Mouse (Mus musculus) left cerebral cortex, adult 11 months (tissue): ENCODE results near the gene Hils1.

Experiments
- DNase-seq: peaks from one replicate; pipeline ENCODE4 v3.0.0; 2022; ENCODE audit warnings: low spot score

Hils1 gene

GRCm38 (mm10) chr11:94988780-94989561, 21.6 kb downstream of the Hils1 start:
- no peak for DNase-seq

DNA sequence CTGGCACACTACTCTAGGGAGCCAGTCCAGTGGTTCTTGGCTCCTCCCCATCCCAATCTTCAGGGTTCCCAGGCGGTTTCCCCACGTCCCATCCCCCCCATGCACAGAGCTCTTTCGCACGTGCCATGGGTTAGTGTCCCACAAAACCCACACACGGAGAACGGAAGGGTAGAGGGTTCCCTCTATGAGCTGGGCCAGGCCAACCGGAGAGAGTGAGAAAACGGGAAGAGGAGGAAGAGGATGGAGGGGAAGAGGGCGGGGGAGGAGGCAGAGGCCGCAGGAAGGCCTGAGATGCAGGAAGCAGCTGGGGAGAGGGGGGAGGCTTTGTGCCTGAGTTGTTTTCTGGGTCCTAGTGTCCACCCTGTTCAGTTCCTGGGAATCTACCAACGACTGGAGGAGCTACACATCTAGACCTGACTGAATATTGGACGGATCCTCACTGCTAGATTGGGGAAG, 22.2 kb downstream of the Hils1 start:
- DNase-seq = peak; percentile 81

- DNase-seq = no peak
Observed at GRCm38 (mm10) chr11:94990102-94990748, 22.8 kb downstream of the Hils1 start.

DNA sequence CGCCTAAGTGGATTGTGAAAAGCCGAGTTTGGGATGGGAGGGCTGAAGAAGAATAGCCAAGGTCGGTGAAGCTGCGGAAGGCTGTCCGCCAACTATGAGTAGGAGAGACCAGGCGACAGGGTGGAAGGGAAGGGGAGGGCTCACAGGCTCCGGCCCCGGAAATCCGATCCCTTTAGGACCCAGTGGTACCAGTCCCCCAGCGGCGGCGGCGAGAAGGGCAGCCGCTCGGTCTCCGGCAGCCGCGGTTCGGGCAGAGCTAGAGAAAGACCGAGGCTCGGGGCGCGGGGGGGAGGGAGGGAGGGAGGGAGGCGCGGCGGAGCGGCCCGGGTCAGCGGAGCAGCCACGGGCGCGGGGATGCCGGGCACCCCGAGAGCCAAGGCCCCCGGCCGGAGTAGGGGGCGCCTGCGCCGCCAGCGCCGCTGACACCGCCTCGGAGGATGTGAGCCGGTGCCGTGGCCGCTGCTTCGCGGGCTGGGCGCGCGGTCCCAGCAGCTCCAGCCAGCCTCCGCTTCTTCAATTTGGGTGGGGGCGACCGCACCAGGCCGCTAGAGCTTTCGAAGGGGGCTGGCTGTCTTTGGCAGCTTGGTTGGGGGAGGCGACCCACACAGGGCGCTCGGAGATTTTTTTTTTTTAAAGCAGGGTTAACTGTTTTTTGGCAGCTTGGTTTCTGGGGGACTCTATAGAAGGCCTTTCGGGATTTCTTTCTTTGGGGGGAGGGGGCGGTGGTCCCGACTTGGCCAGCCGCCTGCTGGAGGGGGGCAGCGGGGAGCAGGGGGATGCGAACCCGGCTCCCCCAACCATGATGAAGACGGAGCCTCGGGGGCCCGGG, 23.6 kb downstream of the Hils1 start, which contains the start of gene Ppp1r9b:
Ppp1r9b (plus strand) TSS at position 287 of the 829 bp plus-strand sequence.
- peak; percentile 82 for DNase-seq

- no peak for DNase-seq
Observed at GRCm38 (mm10) chr11:94991641-94992479, 24.5 kb downstream of the Hils1 start.

GRCm38 (mm10) chr11:94992480-94992753, 25.0 kb downstream of the Hils1 start:
- DNase-seq = no peak

- no peak for DNase-seq
Observed at GRCm38 (mm10) chr11:94992754-94993606, 25.6 kb downstream of the Hils1 start.

DNA sequence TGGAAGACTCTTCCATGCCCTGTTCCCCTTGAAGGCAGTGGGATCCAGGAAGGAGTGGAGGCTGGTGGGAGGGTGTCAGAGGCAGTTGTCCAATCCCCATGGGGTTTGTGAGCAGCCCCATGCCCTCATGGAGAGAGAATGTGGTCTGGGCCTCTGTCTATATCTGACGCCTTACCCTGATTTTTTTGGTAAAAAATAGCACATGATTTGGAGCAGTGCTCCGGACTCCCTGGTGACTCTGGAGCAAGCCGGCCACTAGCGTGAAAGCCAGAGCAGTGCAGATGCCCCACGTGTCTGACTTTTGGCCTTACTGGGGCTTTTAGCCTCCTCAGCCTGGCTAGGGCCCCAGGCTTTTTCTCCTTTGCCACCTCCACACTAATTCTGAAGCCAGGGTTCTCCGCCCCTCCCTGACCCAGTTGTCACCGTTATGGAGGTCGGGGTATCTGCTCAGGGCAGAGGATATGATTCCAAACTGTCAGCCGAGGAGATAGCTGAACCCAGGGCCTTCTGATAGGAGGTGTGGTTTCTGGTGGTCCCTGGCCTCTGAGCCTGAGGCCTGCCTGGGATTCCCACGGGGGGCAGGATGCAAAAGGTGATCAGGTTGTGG, 26.9 kb downstream of the Hils1 start:
- no peak for DNase-seq

GRCm38 (mm10) chr11:94994947-94995772, 27.8 kb downstream of the Hils1 start:
- DNase-seq = no peak

DNA sequence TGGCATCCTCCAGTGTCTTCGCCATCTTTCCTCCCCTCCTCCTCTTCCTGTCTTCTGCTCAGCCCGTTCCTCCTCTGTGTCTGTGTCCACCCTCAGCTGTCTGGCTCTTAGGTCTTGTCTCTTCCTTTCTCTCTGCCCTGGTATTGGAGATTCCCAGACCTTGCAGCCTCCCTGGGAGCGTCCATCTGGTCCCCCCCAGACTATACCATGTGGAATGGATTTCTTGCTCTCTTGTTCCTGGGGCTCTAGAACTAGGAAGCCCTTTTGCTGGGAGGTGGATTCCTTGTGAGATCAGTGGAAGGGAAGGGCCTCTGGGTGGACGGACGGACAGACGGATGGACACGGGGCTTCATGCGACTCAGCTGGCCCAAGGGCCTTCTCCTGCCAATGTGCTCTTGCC, 28.7 kb downstream of the Hils1 start:
- no peak for DNase-seq

GRCm38 (mm10) chr11:94996984-94997383, 29.6 kb downstream of the Hils1 start:
- no peak for DNase-seq

DNA sequence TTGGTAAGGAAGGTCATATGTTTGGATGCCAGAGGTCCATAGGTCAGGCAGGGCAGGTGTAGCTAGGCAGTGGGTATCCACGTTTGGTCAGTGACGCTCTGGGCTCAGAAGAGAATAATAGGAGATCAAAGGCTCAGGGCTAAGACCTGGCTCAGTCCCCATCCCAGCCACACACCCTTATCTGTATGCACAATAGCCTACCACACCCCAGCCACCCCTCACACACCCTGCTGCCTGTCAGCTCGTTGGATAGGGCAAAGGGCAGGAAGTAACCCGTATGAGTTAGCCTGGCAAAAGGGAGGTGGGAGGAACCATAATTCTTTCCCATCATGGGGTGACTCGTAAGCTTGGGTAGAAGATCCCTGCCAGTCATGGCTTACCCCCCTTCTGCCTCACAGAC, 30.2 kb downstream of the Hils1 start:
- DNase-seq = no peak

GRCm38 (mm10) chr11:94998041-94998531, 30.7 kb downstream of the Hils1 start:
- no peak for DNase-seq

- no peak for DNase-seq
Observed at GRCm38 (mm10) chr11:95000128-95000527, 32.7 kb downstream of the Hils1 start.

DNA sequence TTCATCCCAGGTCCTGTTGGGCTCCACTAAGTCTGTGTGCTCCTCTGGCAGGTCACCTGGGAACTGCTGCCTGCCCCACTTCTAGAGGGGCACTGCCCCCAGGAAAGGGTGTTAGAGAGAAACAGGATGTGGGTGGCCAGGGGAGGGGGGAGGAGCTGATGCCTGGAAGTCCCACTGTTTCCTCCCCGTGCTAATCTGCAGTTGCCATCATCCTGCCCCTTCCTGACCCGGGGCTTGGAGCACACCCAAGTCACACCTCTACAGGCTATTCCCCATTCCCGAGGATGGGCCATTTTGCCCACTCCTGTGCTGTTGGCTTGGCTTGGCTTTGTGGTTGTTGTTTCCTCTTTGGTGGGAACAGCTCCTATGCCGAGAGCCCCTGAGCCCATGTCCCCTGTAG, 33.2 kb downstream of the Hils1 start:
- no peak for DNase-seq

DNA sequence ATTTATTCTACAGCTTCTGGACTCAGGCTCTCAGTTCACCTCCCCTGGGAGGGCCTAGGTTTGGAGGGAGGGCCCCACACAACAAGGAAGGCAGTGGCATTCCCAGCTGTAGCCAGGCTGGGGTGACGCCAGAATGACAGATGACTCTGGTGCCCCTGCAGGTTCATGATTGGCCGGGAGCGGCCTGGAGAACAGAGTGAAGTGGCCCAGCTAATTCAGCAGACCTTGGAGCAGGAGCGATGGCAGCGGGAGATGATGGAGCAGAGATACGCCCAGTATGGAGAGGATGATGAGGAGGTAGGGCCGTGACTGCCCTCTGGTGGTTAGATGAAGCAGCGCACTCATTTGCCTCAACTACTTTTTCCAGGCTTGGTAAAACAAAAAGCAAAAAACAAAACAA, 33.7 kb downstream of the Hils1 start:
- no peak for DNase-seq

- no peak for DNase-seq
Observed at GRCm38 (mm10) chr11:95001584-95002347, 34.4 kb downstream of the Hils1 start.

GRCm38 (mm10) chr11:95002705-95003104, 35.3 kb downstream of the Hils1 start:
- no peak for DNase-seq
